Mouse (Mus musculus) layer of hippocampus, postnatal 36 days (tissue): Measurements from ENCODE around the gene Glul. TPM values are rescaled to one million over a fixed set of nuclear protein-coding genes. Genes with fewer than 3 reads are reported as not detected.

ENCODE experiments used
- DNase-seq, 2 experiments: peaks; one replicate each; pipeline ENCODE4 v3.0.0; 2022
- total RNA-seq, 2 experiments: library from RNA; stranded (reverse); gene quantifications; 2 replicates each; pipeline ENCODE4 v1.2.3; 2021

Glul gene
- total RNA-seq, 2 experiments from 2014 or later: 1,756 to 1,813 TPM

- no peak for DNase-seq
Observed at GRCm38 (mm10) chr1:153909963-153910291, 10.2 kb downstream of the Glul start.

GRCm38 (mm10) chr1:153910423-153910822, 10.7 kb downstream of the Glul start:
- no peak for DNase-seq

- no peak for DNase-seq
Observed at GRCm38 (mm10) chr1:153911276-153911795, 11.6 kb downstream of the Glul start.

- no peak for DNase-seq
Observed at GRCm38 (mm10) chr1:153913869-153914268, 14.1 kb downstream of the Glul start.

- DNase-seq: no peak
Observed at GRCm38 (mm10) chr1:153918521-153919206, 18.9 kb downstream of the Glul start.

GRCm38 (mm10) chr1:153921642-153922041, 21.9 kb downstream of the Glul start:
- DNase-seq: no peak

- no peak for DNase-seq
Observed at GRCm38 (mm10) chr1:153922571-153923021, 22.9 kb downstream of the Glul start.

GRCm38 (mm10) chr1:153924395-153925385, 24.9 kb downstream of the Glul start:
- no peak for DNase-seq

- DNase-seq: no peak
Observed at GRCm38 (mm10) chr1:153930431-153930830, 30.7 kb downstream of the Glul start.

GRCm38 (mm10) chr1:153933772-153934171, 34.0 kb downstream of the Glul start:
- no peak for DNase-seq

- no peak for DNase-seq
Observed at GRCm38 (mm10) chr1:153935844-153936380, 36.2 kb downstream of the Glul start.

- no peak for DNase-seq
Observed at GRCm38 (mm10) chr1:153937025-153937424, 37.3 kb downstream of the Glul start.

GRCm38 (mm10) chr1:153940986-153941385, 41.2 kb downstream of the Glul start:
- DNase-seq: no peak

GRCm38 (mm10) chr1:153945181-153945580, 45.4 kb downstream of the Glul start:
- no peak for DNase-seq

GRCm38 (mm10) chr1:153946971-153947370, 47.2 kb downstream of the Glul start:
- no peak for DNase-seq

GRCm38 (mm10) chr1:153947837-153948236, 48.1 kb downstream of the Glul start:
- no peak for DNase-seq

- no peak for DNase-seq
Observed at GRCm38 (mm10) chr1:153953232-153953631, 53.5 kb downstream of the Glul start.

GRCm38 (mm10) chr1:153953797-153954196, 54.1 kb downstream of the Glul start:
- no peak for DNase-seq

GRCm38 (mm10) chr1:153957850-153958249, 58.1 kb downstream of the Glul start:
- DNase-seq: no peak
